Mouse (Mus musculus) forebrain, embryonic 15.5 days (tissue): ENCODE data around the gene Osbpl10. TPM values are rescaled to one million over a fixed set of nuclear protein-coding genes. Genes with fewer than 3 reads are reported as not detected.

ENCODE experiments used
- ATAC-seq: fragments of 200-750 bp; cut with Nextera tagmentation; replicated peaks from 2 replicates; pipeline ENCODE4 v1.8.0; 2017; ENCODE audit warnings: mild to moderate bottlenecking, moderate TSS enrichment, moderate library complexity
- H3K27ac ChIP-seq: fragments of 300-500 bp; sonication (generic); replicated peaks from 2 replicates; pipeline ENCODE4 v1.5.1; 2015; ENCODE audit warnings: mild to moderate bottlenecking, inconsistent platforms
- H3K27me3 ChIP-seq: fragments of 300-500 bp; sonication (generic); 2 replicates; pipeline ENCODE4 v1.6.1; 2015; ENCODE audit warnings: inconsistent platforms
- H3K36me3 ChIP-seq: fragments of 300-500 bp; sonication (generic); 2 replicates; pipeline ENCODE4 v1.6.1; 2015; ENCODE audit warnings: mild to moderate bottlenecking, inconsistent platforms
- H3K4me1 ChIP-seq: fragments of 300-500 bp; sonication (generic); 2 replicates; pipeline ENCODE4 v1.6.1; 2015; ENCODE audit warnings: inconsistent platforms
- H3K4me2 ChIP-seq: fragments of 300-500 bp; sonication (generic); replicated peaks from 2 replicates; pipeline ENCODE4 v1.6.1; 2015; ENCODE audit warnings: mild to moderate bottlenecking, inconsistent platforms
- H3K4me3 ChIP-seq: fragments of 300-500 bp; sonication (generic); 2 replicates; pipeline ENCODE4 v1.5.1; 2015; ENCODE audit warnings: mild to moderate bottlenecking, inconsistent platforms
- H3K9ac ChIP-seq: fragments of 300-500 bp; sonication (generic); replicated peaks from 2 replicates; pipeline ENCODE4 v1.6.1; 2015; ENCODE audit warnings: mild to moderate bottlenecking, inconsistent platforms
- H3K9me3 ChIP-seq: fragments of 300-500 bp; sonication (generic); 2 replicates; pipeline ENCODE4 v1.6.1; 2016; ENCODE audit warnings: inconsistent platforms
- WGBS: fragments of 180-500 bp; shearing (Covaris S2); methylation state at CpG from one replicate; pipeline ENCODE4 v1.1.7; 2015; ENCODE audit warnings: mixed read lengths; 5-methylcytosine and 5-hydroxymethylcytosine counted together
- polyA plus RNA-seq: library from polyadenylated mRNA; unstranded; fragments of >200 nt; fragmentation: Nextera tagmentation; extraction: Ambion mirVana; gene quantifications from 2 replicates; pipeline ENCODE4 v1.2.1, GENCODE M21; 2015

The Osbpl10 gene
- polyA plus RNA-seq, 1 experiment from 2014 or later, result 2.6 TPM

DNA sequence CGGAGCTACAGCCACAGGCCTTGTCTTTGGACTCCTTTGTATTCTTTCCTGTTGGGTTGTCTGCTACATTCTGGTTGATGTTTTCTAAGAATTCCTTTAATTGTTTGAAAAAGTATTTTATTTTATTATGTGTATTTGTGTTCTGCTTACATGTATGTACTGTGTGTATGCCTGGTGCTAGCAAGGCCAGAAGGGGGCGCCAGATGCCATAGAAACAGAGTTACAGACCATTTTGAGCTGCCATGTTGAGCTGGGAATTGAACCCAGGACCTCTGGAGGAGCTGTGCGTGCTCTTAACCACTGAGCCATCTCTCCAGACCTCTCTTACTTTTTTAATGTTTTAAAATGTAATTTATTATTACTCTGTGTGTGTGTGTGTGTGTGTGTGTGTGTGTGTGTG lies 214.5 kb downstream of the Osbpl10 start:
- Histone ChIP-seq H3K9ac (no peak overlapping the region), H3K9me3 (no peaks in the 10 kb centered on the region), H3K36me3 (no peaks in the 10 kb centered on the region), H3K4me3 (no peak overlapping the region), H3K27ac (no peak overlapping the region), H3K4me1 (no peaks in the 10 kb centered on the region), H3K27me3 (no peaks in the 10 kb centered on the region), H3K4me2 (no peak overlapping the region)
- ATAC-seq, result no peak
- WGBS, result 76% methylated on average over 3 of the region's 3 CpGs

DNA sequence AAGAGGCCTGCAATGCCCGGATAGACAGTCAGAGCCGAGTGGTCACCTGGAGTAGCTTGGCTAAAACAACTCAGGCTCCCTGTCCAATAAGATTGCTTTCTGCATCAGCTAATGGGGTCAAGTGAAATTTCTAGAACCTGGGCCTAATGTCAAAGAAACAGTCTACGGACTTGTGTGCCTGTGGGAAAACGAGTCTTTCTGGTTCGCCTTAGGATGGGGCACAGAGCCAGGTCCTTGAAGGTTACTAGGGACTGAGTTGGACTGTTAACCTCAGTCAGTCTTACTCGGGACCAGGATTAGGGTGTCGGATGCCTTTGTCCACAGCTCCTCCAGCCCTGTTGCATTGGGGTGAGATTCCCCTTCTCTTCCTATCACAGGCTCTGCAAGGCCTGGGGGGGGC lies 218.7 kb downstream of the Osbpl10 start:
- H3K4me2 ChIP-seq, result no peak overlapping the region
- no peaks in the 10 kb centered on the region for H3K9me3 ChIP-seq
- H3K27ac ChIP-seq, result no peak overlapping the region
- no peak overlapping the region for H3K4me3 ChIP-seq
- no peak for ATAC-seq
- no peaks in the 10 kb centered on the region for H3K27me3 ChIP-seq
- 80% methylated on average over 7 of the region's 7 CpGs for WGBS
- no peaks in the 10 kb centered on the region for H3K36me3 ChIP-seq
- no peak overlapping the region for H3K9ac ChIP-seq
- no peaks in the 10 kb centered on the region for H3K4me1 ChIP-seq

DNA sequence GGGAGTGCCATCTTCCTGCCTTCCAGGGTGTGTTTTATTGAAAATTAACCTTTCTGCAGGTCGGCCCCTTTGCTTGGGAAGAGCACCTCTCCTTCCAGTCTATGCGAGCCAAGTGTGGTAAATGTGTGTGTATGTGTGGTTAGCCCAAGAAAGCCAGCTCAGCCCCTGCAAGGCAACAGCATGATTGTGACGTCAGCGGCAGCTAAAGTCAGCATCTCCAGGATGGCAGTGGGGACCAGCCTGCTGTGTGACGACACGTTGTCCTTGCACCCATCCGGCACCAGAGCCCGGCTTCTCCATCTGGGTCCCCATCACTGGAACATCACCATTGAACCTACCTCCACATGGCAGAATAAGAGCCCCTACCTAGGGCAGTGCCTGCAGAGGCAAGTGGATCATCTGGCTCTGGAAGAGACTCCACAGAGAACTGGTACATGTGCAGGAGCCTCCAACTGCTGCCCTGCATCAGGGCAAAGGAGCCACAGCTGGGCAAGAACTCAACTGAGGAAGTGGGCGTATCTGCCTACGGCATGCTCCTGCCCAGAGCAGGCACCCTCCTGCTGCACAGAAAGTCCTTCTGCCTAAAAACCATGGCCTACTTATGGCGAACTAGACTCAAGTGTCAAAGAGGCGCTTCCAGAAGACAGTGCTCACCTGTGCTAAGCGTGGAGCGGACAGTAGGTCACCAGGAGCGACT lies 221.9 kb downstream of the Osbpl10 start:
- WGBS, result 91% methylated on average over 15 of the region's 15 CpGs
- H3K9me3 ChIP-seq, result no peaks in the 10 kb centered on the region

DNA sequence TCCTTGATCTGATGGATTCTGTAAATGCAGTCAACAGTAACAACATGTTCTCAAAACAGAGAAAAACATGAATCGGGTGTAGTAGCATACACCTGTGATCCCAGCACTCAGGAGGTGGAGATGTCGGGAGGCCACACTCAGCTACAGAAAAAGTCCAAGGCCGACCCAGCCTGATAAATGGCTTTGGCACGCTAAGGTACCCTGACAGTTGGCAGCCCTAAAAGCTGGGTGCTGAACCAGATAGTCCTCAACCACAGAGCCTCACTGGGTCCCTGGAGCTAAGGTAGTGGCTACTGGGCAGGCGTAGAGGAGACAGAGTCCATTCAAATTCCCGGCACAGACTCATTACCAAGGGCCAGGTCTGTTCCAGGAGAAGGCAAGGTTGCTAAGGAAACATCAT lies 222.9 kb downstream of the Osbpl10 start:
- no peaks in the 10 kb centered on the region for H3K9me3 ChIP-seq
- H3K4me1 ChIP-seq, result no peaks in the 10 kb centered on the region
- WGBS, result 94% methylated on average over 6 of the region's 6 CpGs
- no peak overlapping the region for H3K9ac ChIP-seq
- no peak overlapping the region for H3K27ac ChIP-seq
- H3K36me3 ChIP-seq, result no peaks in the 10 kb centered on the region
- no peak overlapping the region for H3K4me3 ChIP-seq
- ATAC-seq, result no peak
- no peaks in the 10 kb centered on the region for H3K27me3 ChIP-seq
- H3K4me2 ChIP-seq, result no peak overlapping the region

More for the DNA sequence above, 221.9 kb downstream of the Osbpl10 start:
- Histone ChIP-seq H3K27me3 (no peaks in the 10 kb centered on the region), H3K36me3 (no peaks in the 10 kb centered on the region), H3K4me1 (no peaks in the 10 kb centered on the region), H3K9ac (no peak overlapping the region), H3K4me3 (no peak overlapping the region), H3K4me2 (no peak overlapping the region), H3K27ac (no peak overlapping the region)
- no peak for ATAC-seq

DNA sequence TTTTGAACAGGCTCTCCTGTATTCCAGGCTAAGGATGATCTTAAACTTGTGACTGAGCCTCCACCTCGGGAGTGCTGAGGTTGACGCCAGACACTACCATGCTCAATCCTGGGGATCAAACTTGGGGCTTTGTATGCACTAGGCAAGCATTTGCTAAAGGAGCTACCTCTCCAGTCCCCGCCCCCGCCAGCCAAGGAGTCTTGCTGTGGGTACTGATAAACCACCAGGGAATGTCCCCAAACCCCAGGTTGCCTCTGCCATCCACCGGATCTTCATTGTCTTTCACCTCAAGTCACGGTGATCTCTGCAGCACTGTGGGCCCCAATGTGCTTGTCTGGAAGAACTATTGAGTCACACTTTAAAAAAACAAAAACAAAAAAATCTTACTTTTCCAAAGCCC lies 224.8 kb downstream of the Osbpl10 start:
- no peak for ATAC-seq
- no peak overlapping the region for H3K4me2 ChIP-seq
- H3K9ac ChIP-seq, result no peak overlapping the region
- WGBS, result 54% methylated on average over 6 of the region's 6 CpGs
- no peaks in the 10 kb centered on the region for H3K9me3 ChIP-seq
- H3K36me3 ChIP-seq, result no peaks in the 10 kb centered on the region
- no peaks in the 10 kb centered on the region for H3K27me3 ChIP-seq
- H3K4me3 ChIP-seq, result no peak overlapping the region
- H3K27ac ChIP-seq, result no peak overlapping the region
- no peaks in the 10 kb centered on the region for H3K4me1 ChIP-seq

DNA sequence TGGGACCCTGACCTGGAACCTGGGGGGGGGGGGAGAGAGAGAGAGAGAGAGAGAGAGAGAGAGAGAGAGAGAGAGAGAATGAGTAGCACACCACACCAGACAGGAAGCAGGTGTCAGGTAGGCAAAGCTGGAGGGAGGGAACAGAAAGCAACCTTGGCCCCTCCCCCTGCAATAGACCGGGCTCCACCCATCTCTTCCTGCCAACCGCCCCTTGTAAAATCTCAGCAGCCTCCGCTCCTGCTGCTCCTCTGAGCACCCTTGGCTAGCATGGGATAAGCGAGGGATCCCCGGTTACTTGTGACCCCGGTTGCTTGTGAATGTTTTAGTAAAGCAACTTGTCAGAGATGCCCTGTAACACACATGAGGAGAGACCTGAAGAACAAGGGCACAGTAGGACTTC lies 227.1 kb downstream of the Osbpl10 start:
- Histone ChIP-seq H3K4me3 (no peak overlapping the region), H3K27ac (no peak overlapping the region), H3K4me2 (no peak overlapping the region), H3K9ac (no peak overlapping the region), H3K9me3 (no peaks in the 10 kb centered on the region), H3K36me3 (no peaks in the 10 kb centered on the region), H3K4me1 (no peaks in the 10 kb centered on the region), H3K27me3 (no peaks in the 10 kb centered on the region)
- ATAC-seq, result no peak
- WGBS, result 16% methylated on average over 6 of the region's 6 CpGs

DNA sequence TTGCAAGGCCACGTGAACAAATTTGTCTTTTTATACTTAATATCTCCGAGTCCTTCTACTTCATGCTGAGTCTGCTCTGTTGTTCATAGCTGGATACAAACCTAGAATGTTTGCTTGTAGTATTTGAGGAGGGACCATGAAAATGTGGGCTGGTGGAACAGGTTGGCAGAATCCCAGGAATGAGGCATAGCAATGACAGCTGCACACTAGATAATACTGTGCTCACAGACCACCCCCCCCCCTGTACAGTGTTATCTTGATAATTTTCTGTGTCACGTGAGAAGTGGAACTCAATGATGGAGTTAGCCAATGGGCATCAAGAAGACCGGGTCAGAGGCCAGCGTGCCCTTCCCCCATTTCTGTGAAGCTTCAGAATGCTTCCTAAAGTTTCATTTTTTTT lies 227.8 kb downstream of the Osbpl10 start:
- 0 out of 2 replicates have a peak, but pooled peaks have one; percentile 16 for ATAC-seq
- H3K27ac ChIP-seq, result no peak overlapping the region
- 59% methylated on average over 5 of the region's 5 CpGs for WGBS
- no peak overlapping the region for H3K4me3 ChIP-seq
- H3K9ac ChIP-seq, result no peak overlapping the region
- no peaks in the 10 kb centered on the region for H3K4me1 ChIP-seq
- no peaks in the 10 kb centered on the region for H3K36me3 ChIP-seq
- no peaks in the 10 kb centered on the region for H3K27me3 ChIP-seq
- H3K4me2 ChIP-seq, result no peak overlapping the region
- no peaks in the 10 kb centered on the region for H3K9me3 ChIP-seq

DNA sequence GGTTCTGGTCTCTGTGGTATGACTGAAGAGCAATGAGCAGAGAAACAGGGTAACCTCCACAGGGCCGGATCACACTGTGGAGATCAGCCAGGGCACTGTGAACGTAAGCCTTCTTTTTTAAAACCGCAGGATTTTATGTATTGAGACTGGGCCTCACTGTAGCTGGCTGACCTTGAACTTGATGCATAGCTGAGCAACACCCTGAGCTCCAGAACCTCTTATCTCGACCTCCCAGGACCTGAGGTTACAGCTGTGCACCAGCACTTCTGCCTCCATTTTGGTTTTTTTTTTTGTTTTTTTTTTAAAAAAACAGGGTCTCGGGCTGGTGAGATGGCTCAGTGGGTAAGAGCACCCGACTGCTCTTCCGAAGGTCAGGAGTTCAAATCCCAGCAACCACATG lies 231.4 kb downstream of the Osbpl10 start:
- no peaks in the 10 kb centered on the region for H3K27me3 ChIP-seq
- no peak overlapping the region for H3K27ac ChIP-seq
- 91% methylated on average over 7 of the region's 7 CpGs for WGBS
- no peaks in the 10 kb centered on the region for H3K4me1 ChIP-seq
- ATAC-seq, result no peak
- no peak overlapping the region for H3K4me2 ChIP-seq
- no peak overlapping the region for H3K9ac ChIP-seq
- no peak overlapping the region for H3K4me3 ChIP-seq
- no peaks in the 10 kb centered on the region for H3K9me3 ChIP-seq
- no peaks in the 10 kb centered on the region for H3K36me3 ChIP-seq

DNA sequence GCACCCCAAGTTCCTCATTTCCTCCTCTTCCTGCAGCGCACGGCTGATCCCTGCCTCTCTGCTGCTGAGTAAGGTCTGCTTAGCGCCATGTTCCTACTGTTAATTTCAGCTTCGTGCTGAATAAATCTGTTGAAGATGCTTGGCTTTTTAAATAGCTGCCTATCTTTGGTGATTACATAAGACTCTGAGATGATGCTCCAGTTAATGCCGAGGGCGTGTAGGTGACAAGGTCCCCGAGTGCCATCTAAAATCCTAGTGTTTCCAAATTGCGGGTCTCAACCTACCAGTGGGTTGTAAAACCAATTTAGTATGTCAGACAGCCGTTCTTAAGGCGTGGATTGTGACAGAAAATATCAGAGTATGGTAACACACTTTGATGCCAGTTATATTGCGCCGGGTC lies 232.2 kb downstream of the Osbpl10 start:
- H3K4me3 ChIP-seq, result no peak overlapping the region
- WGBS, result 87% methylated on average over 12 of the region's 12 CpGs
- H3K9ac ChIP-seq, result no peak overlapping the region
- ATAC-seq, result no peak
- H3K4me2 ChIP-seq, result no peak overlapping the region
- H3K27me3 ChIP-seq, result no peaks in the 10 kb centered on the region
- no peaks in the 10 kb centered on the region for H3K36me3 ChIP-seq
- H3K27ac ChIP-seq, result no peak overlapping the region
- H3K9me3 ChIP-seq, result no peaks in the 10 kb centered on the region
- H3K4me1 ChIP-seq, result no peaks in the 10 kb centered on the region

DNA sequence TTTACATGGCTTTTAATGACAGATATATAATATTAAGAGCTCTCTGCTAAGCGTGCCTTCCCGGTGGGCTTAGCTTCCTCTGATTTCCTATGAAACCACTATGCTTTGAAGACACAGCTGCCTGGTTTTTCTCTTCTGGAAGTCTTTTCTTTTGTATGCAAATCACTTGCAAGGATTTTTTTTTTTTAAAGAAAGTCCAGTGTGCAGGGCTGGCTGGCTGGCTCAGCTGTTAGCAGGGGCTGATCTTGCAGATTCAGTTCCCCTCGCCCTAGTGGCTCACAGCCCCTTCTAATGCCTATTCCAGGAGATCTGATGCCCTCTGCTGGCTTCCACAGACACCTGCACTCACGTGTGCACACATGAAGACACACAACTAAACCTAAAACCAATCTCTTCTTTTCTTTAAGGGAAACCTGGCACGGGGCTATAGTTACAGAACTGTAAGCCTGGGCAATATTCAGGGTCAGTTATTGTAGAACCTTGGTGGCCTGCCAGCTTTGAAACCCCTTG lies 235.4 kb downstream of the Osbpl10 start:
- Histone ChIP-seq H3K36me3 (no peaks in the 10 kb centered on the region), H3K9ac (no peak overlapping the region), H3K4me1 (no peaks in the 10 kb centered on the region), H3K27ac (no peak overlapping the region), H3K9me3 (no peaks in the 10 kb centered on the region), H3K27me3 (no peaks in the 10 kb centered on the region), H3K4me3 (no peak overlapping the region), H3K4me2 (no peak overlapping the region)
- ATAC-seq, result no peak
- WGBS, result 88% methylated on average over 5 of the region's 5 CpGs

DNA sequence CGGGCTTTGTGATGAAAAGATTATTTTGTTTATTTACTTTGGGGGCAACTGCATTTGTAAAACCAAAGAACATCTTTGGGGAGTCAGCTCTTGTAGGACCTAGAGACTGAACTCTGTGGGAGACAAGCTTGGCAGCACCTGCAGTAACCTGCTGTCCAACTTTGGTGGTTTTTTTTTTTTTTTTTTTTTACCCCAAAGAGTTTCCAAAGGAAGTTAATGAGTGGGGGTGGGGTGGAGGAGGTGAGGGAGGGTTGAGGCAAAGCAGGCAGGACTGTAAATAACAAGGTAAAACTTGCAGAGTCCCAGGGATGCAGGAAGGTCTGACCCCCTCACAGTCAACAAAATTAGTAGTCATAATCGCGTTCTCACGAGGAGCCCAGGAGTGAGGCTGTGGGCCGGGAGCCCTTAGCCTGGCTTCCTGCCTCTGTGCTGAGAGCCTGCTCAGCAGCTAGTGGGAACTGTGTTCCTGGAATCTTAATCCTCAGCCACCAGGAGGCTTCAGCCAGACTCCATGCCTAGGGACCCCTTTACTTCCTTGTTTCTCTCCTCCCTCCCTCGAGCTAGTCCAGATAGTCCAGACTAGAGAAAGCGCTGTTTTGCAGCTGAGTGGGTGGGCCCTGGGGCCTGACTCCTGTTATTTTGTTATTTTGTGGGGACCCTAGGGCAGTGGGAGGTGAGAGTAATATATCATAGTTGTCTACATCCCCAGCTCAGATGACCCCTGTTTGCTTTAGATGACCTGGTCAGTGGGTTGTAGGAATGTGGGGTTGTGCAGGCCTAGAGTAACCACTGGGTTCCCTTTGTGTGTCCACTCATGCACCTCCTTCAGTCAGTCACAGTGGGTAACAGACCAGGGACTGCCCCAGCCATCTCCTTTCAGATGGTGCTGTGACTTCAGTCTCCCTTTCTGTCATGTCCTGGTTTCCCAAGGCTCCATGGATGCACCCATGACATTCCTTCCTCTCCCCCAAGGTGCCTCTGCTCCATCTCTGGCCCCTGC lies 236.5 kb downstream of the Osbpl10 start:
- H3K4me2 ChIP-seq, result no peak overlapping the region
- WGBS, result 28% methylated on average over 7 of the region's 7 CpGs
- H3K36me3 ChIP-seq, result no peaks in the 10 kb centered on the region
- H3K4me3 ChIP-seq, result no peak overlapping the region
- no peak overlapping the region for H3K27ac ChIP-seq
- no peaks in the 10 kb centered on the region for H3K27me3 ChIP-seq
- H3K9ac ChIP-seq, result no peak overlapping the region
- no peak for ATAC-seq
- H3K9me3 ChIP-seq, result no peaks in the 10 kb centered on the region
- H3K4me1 ChIP-seq, result no peaks in the 10 kb centered on the region
